Mouse (Mus musculus): ENCODE data around the gene Bglap2. TPM values are rescaled to one million over a fixed set of nuclear protein-coding genes. Genes with fewer than 3 reads are reported as not detected.
"Not testable (repeated sequence)": the region's sequence is repeated elsewhere in the genome, so short reads cannot be mapped to it uniquely, and the experiment has no call there.

The Bglap2 gene
- total and polyA plus RNA-seq, 2 experiments from 2014 or later: 9.2 TPM; not detected in 1

GRCm38 (mm10) chr3:88366830-88367428, 11.6 kb downstream of the Bglap2 start:
- DNase-seq: peak; percentile 56
- peak overlapping the region; percentile 35 for H3K9ac ChIP-seq
- ATAC-seq: peak; percentile 94
- not testable (repeated sequence) for H3K27me3 ChIP-seq (ENCODE audit: insufficient read depth, low read length); H3K4me1 ChIP-seq (ENCODE audit: insufficient read depth); H3K27ac ChIP-seq (ENCODE audit: low read depth, low read length); H3K9me3 ChIP-seq (ENCODE audit: low read length); H3K36me3 ChIP-seq (ENCODE audit: insufficient read depth)
- 0 out of 2 replicates have a peak overlapping the region, but pooled peaks have one; percentile 9 for H3K4me3 ChIP-seq (ENCODE audit: low read depth, low read length)
- peak overlapping the region; percentile 30 for H3K4me2 ChIP-seq (ENCODE audit: low read depth)
- 1% methylated on average over 17 of the region's 22 CpGs for WGBS

GRCm38 (mm10) chr3:88365705-88366361, 12.7 kb downstream of the Bglap2 start:
- DNase-seq (no peak), ATAC-seq (no peak)
- Histone ChIP-seq H3K27ac (ENCODE audit: low read depth, low read length) (no peak overlapping the region), H3K4me2 (ENCODE audit: low read depth) (no peak overlapping the region), H3K9me3 (ENCODE audit: low read length) (no peaks in the 10 kb centered on the region), H3K4me3 (ENCODE audit: low read depth, low read length) (no peak overlapping the region), H3K9ac (no peak overlapping the region), H3K4me1 (ENCODE audit: insufficient read depth) (no peaks in the 10 kb centered on the region), H3K27me3 (ENCODE audit: insufficient read depth, low read length) (no peaks in the 10 kb centered on the region), H3K36me3 (ENCODE audit: insufficient read depth) (peaks cover 18% of the 10 kb centered on the region)
- WGBS: 45% methylated on average over 34 of the region's 34 CpGs
- no peak for TF ChIP-seq CTCF (IDR thresholded peaks at IDR 0.05; ENCODE audit: low read depth)

DNA sequence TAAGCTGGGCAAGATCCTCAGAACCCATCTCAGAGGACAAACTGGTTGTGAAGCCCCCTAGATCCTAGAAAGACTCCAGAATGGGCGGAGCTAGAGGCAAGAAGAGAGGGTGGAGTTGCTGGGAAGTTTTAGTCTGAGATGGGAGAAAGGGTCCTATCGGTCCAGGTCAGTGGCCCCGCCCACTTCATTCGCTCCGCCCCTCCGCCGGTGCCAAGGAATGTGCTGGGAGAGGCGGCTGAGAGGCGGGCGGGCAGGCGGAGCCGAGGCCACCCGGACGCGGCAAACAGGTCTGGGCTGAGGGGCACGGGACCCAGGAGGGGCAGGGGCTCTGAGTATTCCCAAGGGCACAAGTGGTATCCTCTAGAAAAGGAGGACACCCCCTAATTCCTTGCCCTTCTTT, 14.2 kb downstream of the Bglap2 start, which contains the start of gene Paqr6:
TSS of gene Paqr6 (plus strand) at position 248 of the 400 bp plus-strand sequence.
- Histone ChIP-seq H3K4me1 (ENCODE audit: insufficient read depth) (no peaks in the 10 kb centered on the region), H3K36me3 (ENCODE audit: insufficient read depth) (peaks cover 33% of the 10 kb centered on the region), H3K27me3 (ENCODE audit: insufficient read depth, low read length) (no peaks in the 10 kb centered on the region), H3K4me2 (ENCODE audit: low read depth) (no peak within 1 kb of the TSS), H3K9me3 (ENCODE audit: low read length) (no peaks in the 10 kb centered on the region), H3K27ac (ENCODE audit: low read depth, low read length) (no peak within 1 kb of the TSS), H3K9ac (no peak within 1 kb of the TSS), H3K4me3 (ENCODE audit: low read depth, low read length) (no peak within 1 kb of the TSS)
- TF ChIP-seq CTCF (IDR thresholded peaks at IDR 0.05; ENCODE audit: low read depth): no peak
- ATAC-seq: no peak
- DNase-seq: no peak
- WGBS: 3% methylated on average over 16 of the region's 16 CpGs

DNA sequence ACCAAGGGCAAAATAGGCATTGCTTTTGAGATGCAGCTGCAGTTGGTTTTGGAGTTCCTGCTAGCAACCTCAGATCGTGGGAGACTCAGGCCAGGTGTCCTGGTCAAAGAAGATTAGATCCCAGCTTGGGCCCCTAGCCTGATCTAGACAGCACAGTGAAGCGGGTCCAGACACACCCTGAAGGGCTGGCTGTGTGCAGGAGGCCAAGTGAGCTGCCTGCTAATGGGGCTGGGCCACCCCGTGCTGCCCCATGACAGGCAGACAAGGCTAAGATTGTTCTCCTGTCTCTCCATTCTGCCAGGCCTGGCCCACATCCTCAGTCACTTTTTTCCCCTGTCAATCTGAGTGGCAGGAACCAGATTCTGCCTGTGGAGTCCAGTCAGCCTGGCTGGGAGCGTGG, 14.8 kb downstream of the Bglap2 start:
- H3K36me3 ChIP-seq (ENCODE audit: insufficient read depth): peaks cover 39% of the 10 kb centered on the region
- H3K4me1 ChIP-seq (ENCODE audit: insufficient read depth): no peaks in the 10 kb centered on the region
- DNase-seq: no peak
- no peaks in the 10 kb centered on the region for H3K27me3 ChIP-seq (ENCODE audit: insufficient read depth, low read length)
- no peak overlapping the region for H3K4me2 ChIP-seq (ENCODE audit: low read depth)
- no peak for TF ChIP-seq CTCF (IDR thresholded peaks at IDR 0.05; ENCODE audit: low read depth)
- H3K27ac ChIP-seq (ENCODE audit: low read depth, low read length): no peak overlapping the region
- WGBS: 42% methylated on average over 4 of the region's 4 CpGs
- peak; percentile 38 for ATAC-seq
- no peaks in the 10 kb centered on the region for H3K9me3 ChIP-seq (ENCODE audit: low read length)
- H3K9ac ChIP-seq: no peak overlapping the region
- H3K4me3 ChIP-seq (ENCODE audit: low read depth, low read length): no peak overlapping the region

GRCm38 (mm10) chr3:88361612-88362313, 16.7 kb downstream of the Bglap2 start:
- no peaks in the 10 kb centered on the region for H3K27me3 ChIP-seq (ENCODE audit: insufficient read depth, low read length)
- H3K4me2 ChIP-seq (ENCODE audit: low read depth): no peak overlapping the region
- DNase-seq: no peak
- H3K9ac ChIP-seq: no peak overlapping the region
- 0 out of 2 replicates have a peak overlapping the region, but pooled peaks have one; percentile 5 for H3K27ac ChIP-seq (ENCODE audit: low read depth, low read length)
- H3K36me3 ChIP-seq (ENCODE audit: insufficient read depth): peaks cover 57% of the 10 kb centered on the region
- no peaks in the 10 kb centered on the region for H3K9me3 ChIP-seq (ENCODE audit: low read length)
- H3K4me1 ChIP-seq (ENCODE audit: insufficient read depth): no peaks in the 10 kb centered on the region
- WGBS: 85% methylated on average over 2 of the region's 2 CpGs
- H3K4me3 ChIP-seq (ENCODE audit: low read depth, low read length): no peak overlapping the region
- ATAC-seq: peak; percentile 28
- TF ChIP-seq CTCF (IDR thresholded peaks at IDR 0.05; ENCODE audit: low read depth): no peak

DNA sequence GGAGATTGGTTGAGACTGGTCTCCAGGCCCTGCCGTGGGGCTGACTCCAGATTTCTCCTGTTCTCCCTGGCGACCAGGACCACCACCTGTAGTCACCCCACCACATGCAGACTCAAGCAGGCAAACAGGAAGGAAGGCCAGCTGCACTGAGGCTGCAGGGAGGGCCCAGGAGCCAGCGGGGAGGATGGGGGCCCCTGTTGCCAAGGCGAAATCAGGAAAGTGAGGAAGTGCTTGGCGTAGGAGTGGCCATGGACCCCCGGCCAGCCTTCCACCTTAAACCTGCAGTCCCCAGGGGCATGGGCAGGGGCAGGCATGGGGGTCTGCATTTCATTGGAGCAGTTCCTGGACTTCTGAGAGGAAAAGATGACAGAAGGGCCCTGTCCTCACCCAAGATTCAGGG, 17.4 kb downstream of the Bglap2 start:
- WGBS: 79% methylated on average over 6 of the region's 6 CpGs
- DNase-seq (no peak), ATAC-seq (no peak)
- Histone ChIP-seq H3K36me3 (ENCODE audit: insufficient read depth) (peaks cover 64% of the 10 kb centered on the region), H3K9ac (no peak overlapping the region), H3K4me1 (ENCODE audit: insufficient read depth) (no peaks in the 10 kb centered on the region), H3K27ac (ENCODE audit: low read depth, low read length) (no peak overlapping the region), H3K27me3 (ENCODE audit: insufficient read depth, low read length) (no peaks in the 10 kb centered on the region), H3K4me3 (ENCODE audit: low read depth, low read length) (no peak overlapping the region), H3K4me2 (ENCODE audit: low read depth) (no peak overlapping the region), H3K9me3 (ENCODE audit: low read length) (no peaks in the 10 kb centered on the region)
- TF ChIP-seq CTCF (IDR thresholded peaks at IDR 0.05; ENCODE audit: low read depth): no peak

DNA sequence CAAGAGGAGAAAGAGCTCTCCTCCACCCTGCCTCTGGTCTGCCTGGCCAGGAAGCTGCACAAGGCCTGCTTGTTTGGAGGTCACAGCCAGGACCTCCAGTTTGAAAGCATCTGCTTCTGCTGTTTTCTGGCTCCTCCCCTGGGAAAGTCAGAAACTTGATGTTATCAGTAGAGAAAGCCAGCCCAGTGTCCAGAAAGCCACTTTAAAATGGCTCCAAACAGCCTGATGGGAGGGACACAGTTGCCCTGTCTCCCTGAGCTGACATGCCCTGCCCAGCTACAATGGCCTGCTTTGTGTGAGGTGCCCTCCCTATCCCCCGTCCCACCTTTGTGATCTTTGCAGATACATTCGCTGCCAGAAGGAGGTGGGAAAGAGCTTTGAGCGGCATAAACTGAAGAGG, 18.5 kb downstream of the Bglap2 start:
- Histone ChIP-seq H3K9ac (no peak overlapping the region), H3K4me2 (ENCODE audit: low read depth) (no peak overlapping the region), H3K27me3 (ENCODE audit: insufficient read depth, low read length) (no peaks in the 10 kb centered on the region), H3K4me1 (ENCODE audit: insufficient read depth) (no peaks in the 10 kb centered on the region), H3K27ac (ENCODE audit: low read depth, low read length) (no peak overlapping the region), H3K9me3 (ENCODE audit: low read length) (no peaks in the 10 kb centered on the region), H3K4me3 (ENCODE audit: low read depth, low read length) (no peak overlapping the region), H3K36me3 (ENCODE audit: insufficient read depth) (peaks cover 75% of the 10 kb centered on the region)
- 68% methylated on average over 3 of the region's 3 CpGs for WGBS
- TF ChIP-seq CTCF (IDR thresholded peaks at IDR 0.05; ENCODE audit: low read depth): no peak
- no peak for DNase-seq
- ATAC-seq: no peak
